Mouse (Mus musculus) mature B cell (primary cell): ENCODE results near the gene Olfr222.

Experiments
- in situ Hi-C: fragments of 300-500 bp; cut with MboI; formaldehyde crosslinking; loops from 2 replicates; pipeline ENCODE4 v1.14.3; 2019

The Olfr222 gene

DNA sequence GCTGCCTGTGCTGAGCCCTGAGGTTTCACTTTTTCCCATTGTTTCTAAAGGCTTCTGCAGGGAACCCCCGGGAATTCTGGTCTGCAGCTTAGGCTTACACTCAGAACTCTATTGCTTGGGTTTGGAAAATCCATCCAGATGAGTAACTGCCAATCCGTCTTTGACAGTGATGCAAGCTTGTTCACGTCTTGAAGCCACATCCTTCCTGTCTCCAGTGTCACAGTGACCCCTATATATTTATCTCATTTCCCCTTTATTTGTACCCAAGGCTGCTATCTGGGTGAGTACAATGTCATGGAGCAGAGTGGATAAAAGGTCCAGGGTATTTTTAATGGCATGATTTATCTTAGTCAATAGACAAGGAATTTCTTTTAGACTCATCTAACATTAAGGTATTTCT lies 34.7 kb downstream of the Olfr222 start, which contains the start of gene Nlrp3:
Nlrp3 (plus strand) TSS at position 245 of the 400 bp plus-strand sequence.
- in situ Hi-C loops, result no loop called here

DNA sequence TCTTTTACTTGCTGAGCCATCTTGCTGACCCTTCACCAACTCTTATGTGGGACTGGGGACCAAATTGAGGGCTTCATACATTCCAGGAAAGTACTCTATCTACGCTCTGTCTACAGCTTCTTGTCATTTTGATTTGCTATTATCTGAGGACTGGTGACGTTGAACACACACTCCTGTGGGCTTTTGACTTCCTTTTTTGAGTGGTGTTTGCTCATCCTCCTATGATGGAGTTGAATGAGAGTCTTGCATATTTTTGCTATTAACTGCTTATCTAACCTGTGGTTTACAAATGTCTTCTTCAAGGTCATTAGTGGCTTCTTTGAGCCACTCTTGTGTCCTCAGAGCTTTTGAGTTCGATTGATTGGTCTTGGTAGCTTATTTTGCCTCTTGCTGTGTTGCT lies 35.9 kb downstream of the Olfr222 start:
- in situ Hi-C loops, result no loop called here

DNA sequence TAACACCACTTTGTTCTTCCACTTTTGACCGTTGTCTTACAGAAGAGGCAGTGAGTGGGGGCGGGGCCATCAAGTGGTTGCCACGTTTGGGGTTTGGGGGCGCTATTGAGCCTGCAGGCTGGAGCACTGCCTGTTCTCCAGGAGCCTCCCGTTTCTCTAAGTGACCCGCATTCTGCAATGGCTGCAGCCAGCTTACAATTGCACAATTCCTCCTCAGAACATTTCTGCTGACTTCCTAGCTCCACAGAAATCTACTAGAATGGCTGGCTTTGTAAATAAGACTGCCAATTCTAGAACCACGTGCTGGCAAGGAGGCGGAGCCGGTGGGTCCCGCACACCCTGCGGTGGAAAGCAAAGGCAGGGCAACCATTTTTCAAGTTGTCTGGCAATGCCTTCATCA lies 37.6 kb downstream of the Olfr222 start:
- in situ Hi-C loops, result no loop called here

DNA sequence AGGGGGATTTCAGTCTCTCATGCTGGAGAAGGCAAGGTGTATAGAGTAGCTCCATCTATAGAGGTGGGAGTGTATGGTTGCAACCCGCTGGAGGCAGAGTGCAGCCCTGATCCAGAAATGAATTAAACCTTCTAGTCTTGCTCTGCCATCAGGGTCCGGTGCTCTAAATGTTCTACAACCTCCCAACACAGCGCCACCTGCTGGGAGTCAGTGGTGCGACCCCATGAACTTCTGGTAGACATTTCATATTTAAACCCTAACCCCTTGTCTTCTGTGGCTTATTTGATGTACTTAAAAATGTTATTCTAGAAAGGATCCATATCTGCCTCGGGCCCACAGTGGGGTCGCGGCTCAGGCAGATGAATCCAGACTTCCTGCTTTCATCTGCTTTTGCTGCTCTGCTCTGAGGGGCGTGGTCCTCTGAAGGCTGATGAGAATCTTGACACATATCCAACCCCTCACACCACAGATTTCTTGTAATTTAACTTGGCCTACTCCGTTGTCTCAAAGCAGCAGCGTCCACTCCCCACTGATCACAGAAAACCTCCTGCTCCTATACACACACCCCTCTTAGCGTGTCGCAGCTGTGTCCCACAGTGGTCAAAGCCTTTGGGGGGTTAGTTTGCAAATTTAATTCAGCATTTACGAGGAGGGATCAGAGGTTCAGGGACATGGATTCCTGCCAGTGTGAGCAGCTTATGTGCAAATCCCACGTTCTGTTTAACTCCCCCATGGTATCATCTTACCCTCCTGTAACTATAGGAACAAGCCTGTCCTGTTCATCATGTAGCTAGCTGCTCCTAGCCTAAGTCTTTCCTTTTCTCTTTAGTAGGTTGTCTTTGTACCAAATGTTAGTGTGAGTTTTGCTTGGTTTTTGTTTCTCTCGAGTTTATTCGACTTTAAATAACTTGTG lies 38.6 kb downstream of the Olfr222 start:
- in situ Hi-C loops, result no loop called here

DNA sequence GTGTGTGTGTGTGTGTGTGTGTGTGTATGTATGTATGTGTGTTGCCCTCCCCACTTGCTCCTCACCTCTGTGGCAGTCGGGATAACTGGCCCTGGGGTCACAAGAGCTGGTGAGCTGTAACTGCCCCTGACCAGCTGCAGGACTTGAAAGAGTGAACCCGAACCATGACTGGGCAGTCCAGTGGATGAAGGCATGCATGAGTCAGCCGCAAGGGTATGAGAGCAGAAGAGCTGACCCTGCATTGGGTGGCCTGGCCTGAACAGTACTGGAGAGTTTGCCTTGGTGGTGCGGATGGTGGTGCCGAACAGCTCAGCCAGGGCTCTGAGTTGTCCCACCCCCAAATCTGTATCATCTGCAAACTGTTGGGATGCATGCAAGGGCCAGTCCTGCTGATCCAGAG lies 44.5 kb downstream of the Olfr222 start:
- in situ Hi-C loops, result no loop called here

DNA sequence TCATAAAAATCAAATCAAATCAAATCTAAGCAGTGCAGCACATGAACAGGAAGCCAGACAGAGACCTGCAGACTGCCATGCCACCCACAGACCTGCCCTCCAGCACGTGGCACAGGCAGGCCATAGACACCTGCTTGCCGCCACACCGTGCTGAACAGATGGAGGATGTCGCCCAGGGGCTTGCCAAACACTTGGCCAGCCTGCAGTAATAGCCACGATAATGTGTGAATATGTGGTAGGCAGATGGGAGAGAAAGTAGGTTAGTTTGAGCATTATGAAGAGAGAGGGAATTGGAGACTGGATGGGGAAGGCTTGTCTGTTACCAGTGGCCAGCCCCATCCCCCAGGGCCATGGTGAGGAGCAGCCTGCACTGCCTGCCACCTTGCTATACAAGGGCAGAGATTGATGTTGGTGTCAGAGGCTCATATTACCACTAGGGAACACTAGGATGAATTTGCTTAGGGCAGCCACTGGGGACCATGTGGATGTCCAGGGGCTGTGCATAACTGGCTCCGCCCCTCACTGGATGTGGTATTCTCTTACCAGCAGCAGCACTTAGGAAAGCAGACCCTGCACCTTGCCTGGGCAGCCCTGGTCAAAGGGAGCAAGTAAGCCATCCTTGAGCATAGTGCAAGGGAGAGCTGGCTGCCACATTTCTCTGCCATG lies 45.0 kb downstream of the Olfr222 start:
- in situ Hi-C loops, result no loop called here

DNA sequence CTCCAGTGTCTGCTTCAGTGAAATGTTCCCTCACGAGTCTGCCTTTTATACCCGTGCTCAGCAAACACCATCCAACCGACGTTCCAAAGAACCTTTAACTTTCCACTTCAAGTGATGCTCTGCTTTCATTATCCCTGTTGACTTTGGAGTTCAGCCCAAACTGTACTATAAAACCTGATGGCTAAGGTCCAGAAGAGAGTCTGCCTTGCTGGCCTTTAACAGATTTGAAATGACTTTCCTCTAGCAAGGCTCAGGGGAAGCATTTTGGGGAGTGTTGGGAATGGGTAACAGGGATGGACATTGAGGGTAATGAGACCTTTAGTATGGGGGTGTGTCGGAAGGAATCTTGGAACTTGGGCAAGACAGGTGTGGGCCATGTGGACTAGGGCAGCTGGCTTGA lies 45.8 kb downstream of the Olfr222 start:
- in situ Hi-C loops, result no loop called here

DNA sequence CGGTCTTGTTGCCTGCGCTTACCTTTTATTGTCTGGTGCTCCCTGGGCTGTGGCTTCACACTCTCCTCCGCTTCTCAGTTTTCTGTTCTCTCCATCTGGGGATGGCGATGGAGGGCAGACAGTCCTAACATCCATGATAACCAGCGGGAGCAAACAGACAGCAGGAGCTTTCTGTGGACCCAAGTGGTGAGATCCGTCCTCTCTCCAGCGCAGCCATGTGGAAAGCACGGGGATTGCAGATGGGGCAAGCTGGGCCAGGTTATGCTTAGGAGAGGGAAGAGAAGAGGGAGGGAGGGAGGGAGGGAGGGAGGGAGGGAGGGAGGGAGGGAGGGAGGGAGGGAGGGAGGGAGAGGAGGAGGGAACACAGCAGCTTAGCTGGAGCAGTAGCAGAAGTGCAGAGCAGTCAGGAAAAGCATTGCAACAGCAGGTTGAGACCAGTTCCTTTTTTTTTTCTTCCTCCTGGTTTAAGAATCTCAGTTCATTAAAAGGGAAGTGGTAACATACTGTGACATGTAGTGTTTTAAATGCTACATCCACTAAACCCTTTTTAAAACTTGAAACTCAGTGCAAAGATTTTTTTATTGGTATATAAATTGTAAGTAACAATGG lies 49.5 kb downstream of the Olfr222 start, which contains the start of gene Zkscan17:
Zkscan17 (minus strand) TSS at position 280 of the 609 bp plus-strand sequence.
- in situ Hi-C loops, result no loop called here

DNA sequence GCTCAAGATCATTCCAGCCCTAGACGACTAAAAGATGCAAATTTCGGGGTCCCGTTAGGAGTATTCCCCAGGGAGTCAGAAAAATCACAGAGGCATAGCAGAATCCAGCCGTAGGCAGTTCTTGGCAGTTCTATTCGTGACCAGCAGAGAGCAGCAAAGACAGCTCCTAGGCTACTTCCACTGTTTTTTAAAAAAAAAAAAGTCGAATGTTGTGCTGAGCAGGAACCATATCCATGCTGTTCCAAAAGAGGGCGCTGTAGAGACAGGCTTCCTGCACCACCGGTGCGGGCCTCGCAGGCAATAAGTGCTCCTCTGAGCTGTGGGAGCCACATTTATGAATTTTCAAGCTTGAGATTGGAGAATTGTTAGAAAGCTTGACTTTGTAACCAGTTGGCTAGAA lies 50.8 kb downstream of the Olfr222 start:
- in situ Hi-C loops, result no loop called here

DNA sequence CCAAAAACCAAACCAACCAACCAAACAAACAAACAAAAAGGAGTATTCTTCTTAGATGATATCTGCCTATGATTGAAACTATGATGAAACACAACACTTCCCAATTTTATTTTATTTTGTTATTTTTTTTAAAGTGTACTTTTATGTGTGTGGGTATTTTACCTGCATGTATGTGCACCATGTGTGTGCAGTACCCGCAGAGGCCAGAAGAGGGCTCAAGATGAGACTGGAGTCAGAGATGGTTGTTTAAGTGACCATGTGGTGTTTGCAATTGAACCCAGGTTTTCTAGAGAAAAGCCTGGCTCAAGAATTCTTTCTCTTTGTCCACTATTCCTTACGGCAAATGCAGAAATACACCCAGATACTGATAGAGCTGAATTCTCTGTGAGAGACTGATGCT lies 51.9 kb downstream of the Olfr222 start:
- in situ Hi-C loops, result no loop called here
